Comparison of ENCODE assay signal across 16 mouse cellular contexts in genomic region chr15:4145352-4145751, GRCm38 (mm10).
"Had no signal": no experiment of that assay in that cellular context is flagged by ENCODE, and none has a peak within 500 bp of the region (broad histone marks: within the 10 kb centered on the region; RNA-seq: fewer than 3 reads in every experiment).

No protein-coding gene starts in this region.

- H3K4me3 ChIP-seq: neural tube, embryonic 13.5 days; neural tube, embryonic 15.5 days; stomach, embryonic 15.5 days had no signal

- H3K27me3 ChIP-seq: neural tube, embryonic 13.5 days; neural tube, embryonic 15.5 days; stomach, embryonic 15.5 days had no signal

- H3K9ac ChIP-seq: neural tube, embryonic 13.5 days; neural tube, embryonic 15.5 days; stomach, embryonic 15.5 days had no signal

- H3K9me3 ChIP-seq: neural tube, embryonic 13.5 days; neural tube, embryonic 15.5 days; stomach, embryonic 15.5 days had no signal

- H3K27ac ChIP-seq: neural tube, embryonic 13.5 days; neural tube, embryonic 15.5 days; stomach, embryonic 15.5 days; stomach, postnatal 0 days had no signal

- H3K4me2 ChIP-seq: neural tube, embryonic 13.5 days; neural tube, embryonic 15.5 days; stomach, embryonic 15.5 days had no signal

- H3K4me1 ChIP-seq: neural tube, embryonic 13.5 days; neural tube, embryonic 15.5 days; stomach, embryonic 15.5 days had no signal

- DNase-seq: retina, postnatal 1 day; right cerebral cortex, adult 18-20 months; right cerebral cortex, postnatal 14 days; right cerebral cortex, postnatal 25 days; right cerebral cortex, postnatal 4 days; spleen, adult 18-20 months; thymus, adult 18-20 months; thymus, adult 2 months; thymus, postnatal 14 days; thymus, postnatal 25 days; thymus, postnatal 36 days; thymus, postnatal 4 days had no signal
